Mouse (Mus musculus) myocyte (in vitro differentiated cells): ENCODE data around the gene Dysf.

ENCODE experiments used
- CEBPB ChIP-seq: IDR thresholded peaks from 2 replicates; pipeline ENCODE4 v1.6.1; 2011; ENCODE audit warnings: mild to moderate bottlenecking, moderate library complexity; ENCODE audit not compliant: poor library complexity, insufficient read depth, severe bottlenecking
- E2F4 ChIP-seq: IDR thresholded peaks from one replicate; pipeline ENCODE4 v1.6.1; 2011; ENCODE audit warnings: mild to moderate bottlenecking, control low read depth, moderate library complexity; ENCODE audit not compliant: insufficient read depth
- MAX ChIP-seq: IDR thresholded peaks from one replicate; pipeline ENCODE4 v1.6.1; 2011; ENCODE audit warnings: low read depth, mild to moderate bottlenecking, control low read depth
- MYOD1 ChIP-seq, 3 experiments: IDR thresholded peaks; one replicate each; pipeline ENCODE4 v1.6.1; 2011; ENCODE audit warnings: control low read depth in 2 of 3, low read depth in 2 of 3, mild to moderate bottlenecking in 2 of 3, moderate library complexity in 1 of 3; ENCODE audit not compliant: insufficient read length in 2 of 3, control insufficient read depth in 1 of 3
- MYOG ChIP-seq, 3 experiments: IDR thresholded peaks; one replicate each; pipeline ENCODE4 v1.6.1; 2011; ENCODE audit warnings: control low read depth in 2 of 3, low read depth in 2 of 3, mild to moderate bottlenecking in 2 of 3; ENCODE audit not compliant: insufficient read length in 2 of 3, control insufficient read depth in 1 of 3, insufficient read depth in 1 of 3
- POLR2A ChIP-seq: IDR thresholded peaks from one replicate; pipeline ENCODE4 v1.6.1; 2011; ENCODE audit warnings: low read depth, mild to moderate bottlenecking, control low read depth, moderate library complexity; ENCODE audit not compliant: insufficient read length
- POLR2AphosphoS2 ChIP-seq: IDR thresholded peaks from one replicate; pipeline ENCODE4 v1.6.1; 2011; ENCODE audit warnings: low read depth, control low read depth; ENCODE audit not compliant: insufficient read length
- REST ChIP-seq: IDR thresholded peaks from one replicate; pipeline ENCODE4 v1.6.1; 2011; ENCODE audit warnings: mild to moderate bottlenecking, control low read depth, moderate library complexity; ENCODE audit not compliant: insufficient read depth, insufficient read length
- SRF ChIP-seq: IDR thresholded peaks from one replicate; pipeline ENCODE4 v1.6.1; 2011; ENCODE audit warnings: low read depth; ENCODE audit not compliant: control insufficient read depth, insufficient read length
- TCF12 ChIP-seq: IDR thresholded peaks from one replicate; pipeline ENCODE4 v1.6.1; 2011; ENCODE audit warnings: mild to moderate bottlenecking, control low read depth; ENCODE audit not compliant: poor library complexity, insufficient read depth, severe bottlenecking
- TCF3 ChIP-seq: IDR thresholded peaks from one replicate; pipeline ENCODE4 v1.6.1; 2011; ENCODE audit warnings: low read depth, control low read depth; ENCODE audit not compliant: insufficient read length
- USF1 ChIP-seq: IDR thresholded peaks from one replicate; pipeline ENCODE4 v1.6.1; 2011; ENCODE audit warnings: low read depth, mild to moderate bottlenecking, control low read depth, moderate library complexity

DNA sequence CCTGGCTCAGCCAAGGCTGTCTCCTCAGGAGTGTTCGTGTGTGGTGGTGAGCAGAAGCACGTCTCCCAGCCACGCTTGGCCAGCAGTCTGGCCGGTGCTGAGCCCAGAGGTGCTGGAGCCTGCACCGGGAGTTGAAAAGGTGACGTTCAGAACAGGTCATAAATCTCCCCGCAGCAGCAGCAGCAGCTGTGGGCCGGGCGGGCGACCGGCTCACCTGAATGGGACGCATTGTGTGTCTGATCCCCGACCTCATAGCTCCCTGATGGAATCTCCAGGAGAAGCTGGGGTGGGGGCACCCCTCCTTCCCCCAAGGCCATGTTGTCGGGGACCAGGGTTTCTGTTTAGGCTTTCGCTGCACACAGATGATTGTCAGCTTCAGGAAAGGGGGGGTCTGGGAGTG, 93.6 kb downstream of the Dysf start:
- no peak for TF ChIP-seq POLR2A
- no peak for TF ChIP-seq USF1
- TF ChIP-seq REST: no peak
- no peak for TF ChIP-seq MAX
- TF ChIP-seq SRF: no peak
- TF ChIP-seq TCF3: no peak
- no peak for TF ChIP-seq TCF12
- no peak for TF ChIP-seq CEBPB
- TF ChIP-seq E2F4: no peak
- no peak for TF ChIP-seq MYOD1 (IDR thresholded peaks at IDR 0.05; ENCODE audit: control insufficient read depth in 1 of 3, insufficient read length in 2 of 3, low read depth in 2 of 3)
- TF ChIP-seq POLR2AphosphoS2: no peak
- no peak for TF ChIP-seq MYOG (IDR thresholded peaks at IDR 0.05; ENCODE audit: control insufficient read depth in 1 of 3, insufficient read depth in 1 of 3, insufficient read length in 2 of 3, low read depth in 2 of 3)
